Mouse (Mus musculus) neural tube, embryonic 12.5 days (tissue): ENCODE measurements around the gene Galnt15. TPM values are rescaled to one million over a fixed set of nuclear protein-coding genes. Genes with fewer than 3 reads are reported as not detected.
A peak's percentile ranks its signal among the peaks of the same experiment; 100 is the strongest.

Experiments
- ATAC-seq: fragments of 200-750 bp; cut with Nextera tagmentation; 2 replicates; pipeline ENCODE4 v1.8.0; 2017; ENCODE audit warnings: low read depth, mild to moderate bottlenecking, moderate TSS enrichment, moderate library complexity; ENCODE audit not compliant: low FRiP score
- H3K27ac ChIP-seq: fragments of 300-500 bp; sonication (generic); 2 replicates; pipeline ENCODE4 v1.5.1; 2016
- H3K27me3 ChIP-seq: fragments of 300-500 bp; sonication (generic); replicated peaks from 2 replicates; pipeline ENCODE4 v1.6.1; 2016; ENCODE audit warnings: mild to moderate bottlenecking
- H3K36me3 ChIP-seq: fragments of 300-500 bp; sonication (generic); 2 replicates; pipeline ENCODE4 v1.6.1; 2016; ENCODE audit warnings: mild to moderate bottlenecking
- H3K4me1 ChIP-seq: fragments of 300-500 bp; sonication (generic); 2 replicates; pipeline ENCODE4 v1.6.1; 2016
- H3K4me2 ChIP-seq: fragments of 300-500 bp; sonication (generic); replicated peaks from 2 replicates; pipeline ENCODE4 v1.6.1; 2016; ENCODE audit warnings: mild to moderate bottlenecking
- H3K4me3 ChIP-seq: fragments of 300-500 bp; sonication (generic); 2 replicates; pipeline ENCODE4 v1.5.1; 2016
- H3K9ac ChIP-seq: fragments of 300-500 bp; sonication (generic); 2 replicates; pipeline ENCODE4 v1.6.1; 2016; ENCODE audit warnings: mild to moderate bottlenecking
- H3K9me3 ChIP-seq: fragments of 300-500 bp; sonication (generic); 2 replicates; pipeline ENCODE4 v1.6.1; 2016; ENCODE audit warnings: mild to moderate bottlenecking
- WGBS: fragments of 180-500 bp; shearing (Covaris S2); methylation state at CpG from one replicate; pipeline ENCODE4 v1.1.7; 2016; 5-methylcytosine and 5-hydroxymethylcytosine counted together
- polyA plus RNA-seq: library from polyadenylated mRNA; unstranded; fragments of >200 nt; fragmentation: Nextera tagmentation; extraction: Ambion mirVana; gene quantifications from 2 replicates; pipeline ENCODE4 v1.2.1, GENCODE M21; 2016

Gene Galnt15
- polyA plus RNA-seq = 0.05 and 0.06 TPM in 2 replicates

DNA sequence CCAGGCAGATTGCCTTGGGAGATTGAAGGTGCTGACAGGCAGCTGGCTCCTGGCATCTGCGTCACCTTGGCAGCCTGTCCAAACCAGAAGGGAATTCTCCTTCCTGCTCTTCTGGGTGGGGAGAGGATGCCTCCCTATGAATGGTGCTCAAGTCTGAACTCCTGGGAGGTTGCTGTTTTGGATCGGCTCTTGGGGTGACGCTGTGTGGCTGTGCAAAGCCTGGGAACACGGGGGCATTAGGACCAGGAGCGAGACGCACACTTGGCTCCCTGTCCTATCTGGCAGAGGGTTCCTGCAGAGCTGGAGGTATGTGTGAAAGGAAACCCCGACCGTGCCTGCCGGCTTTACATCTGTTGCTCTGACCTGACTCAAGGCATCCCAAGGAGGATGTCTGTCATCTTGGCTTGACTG lies at the start of gene Galnt15:
TSS of gene Galnt15 (plus strand) at position 309 of the 411 bp plus-strand sequence.
- no peaks in the 10 kb centered on the region for H3K36me3 ChIP-seq
- H3K27ac ChIP-seq = no peak within 1 kb of the TSS
- no peak within 1 kb of the TSS for H3K4me3 ChIP-seq
- no peaks in the 10 kb centered on the region for H3K9me3 ChIP-seq
- no peak for ATAC-seq
- no peaks in the 10 kb centered on the region for H3K27me3 ChIP-seq
- H3K4me2 ChIP-seq = peak within 1 kb of the TSS; percentile 27; the same call in 1 of the 2 replicates
- peaks cover 9% of the 10 kb centered on the region; the same call in 1 of the 2 replicates for H3K4me1 ChIP-seq
- WGBS = 23% methylated on average over 9 of the region's 9 CpGs
- H3K9ac ChIP-seq = no peak within 1 kb of the TSS

DNA sequence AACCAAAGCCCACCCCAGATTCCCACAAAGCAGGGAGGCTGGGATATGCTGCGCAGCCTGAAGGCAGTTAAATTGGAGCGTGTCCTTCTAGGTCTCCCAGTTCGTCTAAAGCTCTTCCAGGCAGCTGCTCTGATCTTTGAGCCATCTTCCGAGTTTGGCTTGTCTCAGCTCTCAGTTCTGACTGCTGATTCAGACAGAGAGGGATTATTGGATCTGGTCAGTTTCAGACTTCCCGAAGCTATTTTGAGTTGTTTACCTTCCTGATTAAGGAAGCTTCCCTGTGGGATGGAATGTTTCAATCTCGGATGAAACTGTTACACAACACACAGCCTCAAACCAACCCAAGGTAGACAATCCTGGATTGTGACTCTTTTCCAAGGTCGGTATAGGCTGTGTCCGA lies 34.8 kb upstream of the Galnt15 start:
- no peaks in the 10 kb centered on the region for H3K36me3 ChIP-seq
- H3K9ac ChIP-seq = no peak overlapping the region
- no peak overlapping the region for H3K4me2 ChIP-seq
- no peak overlapping the region for H3K4me3 ChIP-seq
- no peaks in the 10 kb centered on the region for H3K27me3 ChIP-seq
- H3K4me1 ChIP-seq = no peaks in the 10 kb centered on the region
- no peak overlapping the region for H3K27ac ChIP-seq
- H3K9me3 ChIP-seq = no peaks in the 10 kb centered on the region
- ATAC-seq = no peak
- WGBS = 70% methylated on average over 8 of the region's 8 CpGs

DNA sequence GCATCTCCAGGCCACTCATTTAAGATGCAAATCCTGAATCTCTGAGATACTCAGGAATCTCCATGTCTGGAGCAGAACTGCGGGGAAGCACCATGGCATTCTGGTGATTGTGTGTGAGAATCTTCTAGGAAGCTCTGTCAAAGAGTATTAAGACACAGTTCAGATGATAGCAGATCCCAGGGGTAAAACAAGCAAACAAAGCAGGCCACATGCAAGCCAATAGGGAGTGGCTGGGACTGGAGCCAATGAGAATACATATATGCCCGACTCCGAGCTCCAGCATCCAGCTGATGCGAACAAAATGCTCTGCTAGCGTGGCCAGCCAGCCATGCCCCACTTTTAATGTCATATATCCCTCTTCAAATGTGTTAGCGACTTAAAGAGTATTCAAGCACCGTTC lies 27.8 kb upstream of the Galnt15 start:
- Histone ChIP-seq H3K4me3 (no peak overlapping the region), H3K4me2 (no peak overlapping the region), H3K9me3 (no peaks in the 10 kb centered on the region), H3K9ac (no peak overlapping the region), H3K27ac (no peak overlapping the region), H3K4me1 (no peaks in the 10 kb centered on the region), H3K36me3 (no peaks in the 10 kb centered on the region), H3K27me3 (no peaks in the 10 kb centered on the region)
- WGBS = 82% methylated on average over 7 of the region's 7 CpGs
- no peak for ATAC-seq

DNA sequence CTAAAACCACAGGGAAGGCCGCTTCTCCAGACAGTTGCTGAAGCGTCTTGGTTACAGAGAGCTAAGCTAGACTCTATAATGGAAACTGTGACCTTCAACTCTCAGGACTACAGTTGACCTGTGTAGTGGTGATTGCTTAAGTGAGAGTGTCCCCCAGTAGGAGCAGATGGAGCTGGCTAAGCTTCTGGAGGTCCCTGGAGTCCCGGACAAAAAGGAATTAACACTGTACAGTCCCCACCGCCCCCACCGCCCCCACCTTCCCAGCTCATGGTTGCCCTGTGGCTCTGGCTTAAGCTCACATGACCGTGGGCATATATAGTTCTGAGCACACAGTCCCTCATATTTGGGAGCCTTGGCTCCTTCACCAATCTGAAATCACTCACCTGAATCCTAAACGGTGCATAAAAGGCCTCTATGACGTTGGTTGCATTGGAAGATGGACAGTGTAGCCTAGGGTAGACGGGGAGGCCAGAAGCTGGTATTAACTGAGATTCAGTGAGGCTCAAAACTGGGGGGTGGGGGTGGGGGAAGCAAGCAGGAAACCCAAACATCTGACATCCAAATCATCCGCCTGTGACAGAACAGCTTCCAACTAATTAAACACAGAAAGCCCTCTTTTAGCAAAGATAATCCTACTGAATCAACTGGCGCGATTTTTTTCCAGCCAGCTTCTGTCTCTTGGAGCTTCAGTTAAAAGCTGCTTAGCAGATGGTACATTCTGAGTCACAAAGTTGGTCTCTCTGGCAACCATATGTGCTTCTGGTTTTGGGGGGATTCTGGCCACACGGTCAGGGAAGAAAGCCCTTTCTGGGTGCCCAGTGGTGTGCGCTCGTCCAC lies 26.1 kb upstream of the Galnt15 start:
- no peaks in the 10 kb centered on the region for H3K9me3 ChIP-seq
- H3K4me3 ChIP-seq = no peak overlapping the region
- no peaks in the 10 kb centered on the region for H3K4me1 ChIP-seq
- no peak overlapping the region for H3K27ac ChIP-seq
- H3K9ac ChIP-seq = no peak overlapping the region
- ATAC-seq = no peak
- no peaks in the 10 kb centered on the region for H3K27me3 ChIP-seq
- no peak overlapping the region for H3K4me2 ChIP-seq
- no peaks in the 10 kb centered on the region for H3K36me3 ChIP-seq
- WGBS = 84% methylated on average over 15 of the region's 15 CpGs

DNA sequence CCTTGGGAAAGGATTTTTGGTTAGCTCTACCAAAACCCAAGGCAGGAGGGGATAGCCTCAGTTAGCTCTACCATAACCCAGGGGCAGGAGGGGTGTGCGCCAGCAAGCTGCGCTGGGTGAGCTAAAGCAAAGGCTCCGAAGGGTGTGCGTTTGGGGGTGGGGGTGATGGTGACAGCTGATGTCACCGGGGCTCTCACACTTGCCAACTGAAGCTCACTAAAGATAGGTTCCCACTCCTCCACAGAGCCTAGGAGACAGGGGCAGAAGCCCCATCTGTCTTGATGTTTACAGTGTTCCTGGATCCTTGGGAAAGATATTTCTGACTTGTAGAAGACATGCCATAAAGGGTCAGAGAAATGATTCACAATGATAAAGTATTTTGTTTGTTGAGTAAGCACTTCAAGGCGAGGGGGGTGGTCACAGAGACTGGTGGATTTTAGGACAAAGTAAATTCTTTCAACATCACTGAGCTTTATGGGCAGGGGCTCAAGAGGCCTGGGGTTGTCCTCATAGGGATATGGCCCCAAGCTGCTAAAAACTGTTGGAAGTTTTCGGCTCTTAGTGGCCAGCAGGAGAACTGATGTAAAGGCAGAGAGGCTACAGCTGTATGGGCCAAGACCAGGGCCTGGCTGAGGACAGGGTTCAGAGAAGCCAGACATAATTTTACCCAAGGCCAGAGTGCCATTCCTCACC lies 24.7 kb upstream of the Galnt15 start:
- Histone ChIP-seq H3K4me1 (no peaks in the 10 kb centered on the region), H3K36me3 (no peaks in the 10 kb centered on the region), H3K27me3 (no peaks in the 10 kb centered on the region), H3K9ac (no peak overlapping the region), H3K4me2 (no peak overlapping the region), H3K4me3 (no peak overlapping the region), H3K9me3 (no peaks in the 10 kb centered on the region), H3K27ac (no peak overlapping the region)
- no peak for ATAC-seq
- 79% methylated on average over 7 of the region's 7 CpGs for WGBS

DNA sequence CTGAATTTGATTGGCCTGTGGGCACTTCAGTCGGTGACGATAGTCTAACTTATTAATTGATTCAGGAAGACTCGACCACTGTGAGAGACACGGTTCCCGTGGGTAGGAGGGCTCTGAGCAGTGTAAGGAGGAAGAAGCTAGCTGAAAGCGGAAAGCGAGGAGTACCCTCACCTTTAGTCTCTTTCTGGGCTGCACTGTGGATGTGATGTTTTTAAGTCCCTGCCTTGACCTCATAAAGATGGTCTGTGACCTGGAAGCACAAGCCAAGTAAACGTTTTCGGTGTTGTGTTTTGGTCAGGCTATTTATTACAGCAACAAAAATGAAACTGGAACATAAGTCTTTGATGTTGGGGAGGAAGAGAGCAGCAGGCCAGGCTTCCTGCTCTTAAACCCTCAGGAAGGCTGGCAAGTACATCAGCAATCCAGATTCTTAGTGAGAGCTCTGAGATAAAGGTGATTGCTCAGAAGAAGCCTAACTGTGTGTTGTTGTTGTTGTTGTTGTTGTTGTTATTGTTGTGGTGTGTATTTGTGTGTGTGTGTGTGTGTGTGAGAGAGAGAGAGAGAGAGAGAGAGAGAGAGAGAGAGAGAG lies 23.0 kb upstream of the Galnt15 start:
- ATAC-seq = no peak
- 86% methylated on average over 9 of the region's 9 CpGs for WGBS

DNA sequence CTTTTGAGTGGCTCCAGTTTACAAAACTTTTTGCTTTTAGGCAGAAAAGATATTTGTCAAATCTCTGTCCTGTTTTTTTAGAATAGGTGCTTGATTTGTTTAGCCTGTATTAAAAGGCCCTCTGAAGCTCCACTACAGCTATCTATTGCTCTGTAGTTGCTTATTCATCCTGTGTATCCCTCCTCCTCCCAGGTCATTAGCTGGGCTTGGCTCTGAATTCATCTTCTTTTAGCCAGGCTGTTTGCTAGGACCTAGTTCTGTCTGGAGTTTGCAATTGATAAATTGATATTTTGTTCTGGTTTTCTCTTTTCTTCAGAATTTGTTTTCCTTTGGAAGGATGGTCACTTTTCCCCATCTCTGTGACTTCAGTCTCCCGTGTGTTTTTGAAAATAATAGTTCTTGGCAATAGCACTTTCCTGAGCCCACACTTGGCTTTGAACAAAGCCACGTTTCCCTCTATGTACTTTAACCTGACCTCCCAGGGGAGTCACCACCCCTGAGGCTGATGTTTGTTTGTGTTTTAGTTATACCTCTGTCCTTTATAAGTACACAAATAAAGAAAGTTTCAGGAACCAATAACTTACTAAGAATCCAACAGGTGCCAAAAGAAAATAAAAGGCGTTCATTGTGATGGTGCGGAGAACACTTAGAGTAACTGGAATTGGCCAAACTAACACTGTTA lies 21.0 kb upstream of the Galnt15 start:
- Histone ChIP-seq H3K27me3 (no peaks in the 10 kb centered on the region), H3K4me1 (no peaks in the 10 kb centered on the region), H3K4me2 (no peak overlapping the region), H3K4me3 (no peak overlapping the region), H3K9me3 (no peaks in the 10 kb centered on the region), H3K36me3 (no peaks in the 10 kb centered on the region), H3K9ac (no peak overlapping the region), H3K27ac (no peak overlapping the region)
- WGBS = 90% methylated on average over 4 of the region's 4 CpGs
- no peak for ATAC-seq

More for the DNA sequence above, 23.0 kb upstream of the Galnt15 start:
- Histone ChIP-seq H3K36me3 (no peaks in the 10 kb centered on the region), H3K4me2 (no peak overlapping the region), H3K4me3 (no peak overlapping the region), H3K27ac (no peak overlapping the region), H3K9me3 (no peaks in the 10 kb centered on the region), H3K27me3 (no peaks in the 10 kb centered on the region), H3K4me1 (no peaks in the 10 kb centered on the region), H3K9ac (no peak overlapping the region)

DNA sequence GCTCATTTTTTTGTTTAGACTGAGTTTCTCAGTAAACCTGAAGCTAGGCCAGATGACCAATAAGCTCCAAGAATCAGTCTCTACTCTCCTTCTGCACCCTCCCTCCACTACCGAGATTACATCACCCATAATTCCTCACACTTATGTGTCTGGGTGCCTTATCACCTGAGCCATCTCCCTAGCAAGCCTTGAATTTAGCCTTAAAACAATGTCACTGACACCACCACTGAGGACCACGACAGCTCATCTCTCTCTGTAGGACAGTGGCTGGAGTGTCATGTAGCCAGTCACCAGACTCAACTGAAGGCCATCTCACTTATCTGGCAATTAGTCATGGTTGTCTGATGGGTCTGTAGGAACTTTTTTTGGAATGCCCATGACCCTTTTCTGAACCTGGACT lies 19.1 kb upstream of the Galnt15 start:
- H3K27ac ChIP-seq = no peak overlapping the region
- WGBS = 89% methylated on average over 2 of the region's 2 CpGs
- H3K4me1 ChIP-seq = no peaks in the 10 kb centered on the region
- no peak overlapping the region for H3K4me2 ChIP-seq
- ATAC-seq = no peak
- no peaks in the 10 kb centered on the region for H3K36me3 ChIP-seq
- no peaks in the 10 kb centered on the region for H3K9me3 ChIP-seq
- H3K9ac ChIP-seq = no peak overlapping the region
- H3K4me3 ChIP-seq = no peak overlapping the region
- no peaks in the 10 kb centered on the region for H3K27me3 ChIP-seq

DNA sequence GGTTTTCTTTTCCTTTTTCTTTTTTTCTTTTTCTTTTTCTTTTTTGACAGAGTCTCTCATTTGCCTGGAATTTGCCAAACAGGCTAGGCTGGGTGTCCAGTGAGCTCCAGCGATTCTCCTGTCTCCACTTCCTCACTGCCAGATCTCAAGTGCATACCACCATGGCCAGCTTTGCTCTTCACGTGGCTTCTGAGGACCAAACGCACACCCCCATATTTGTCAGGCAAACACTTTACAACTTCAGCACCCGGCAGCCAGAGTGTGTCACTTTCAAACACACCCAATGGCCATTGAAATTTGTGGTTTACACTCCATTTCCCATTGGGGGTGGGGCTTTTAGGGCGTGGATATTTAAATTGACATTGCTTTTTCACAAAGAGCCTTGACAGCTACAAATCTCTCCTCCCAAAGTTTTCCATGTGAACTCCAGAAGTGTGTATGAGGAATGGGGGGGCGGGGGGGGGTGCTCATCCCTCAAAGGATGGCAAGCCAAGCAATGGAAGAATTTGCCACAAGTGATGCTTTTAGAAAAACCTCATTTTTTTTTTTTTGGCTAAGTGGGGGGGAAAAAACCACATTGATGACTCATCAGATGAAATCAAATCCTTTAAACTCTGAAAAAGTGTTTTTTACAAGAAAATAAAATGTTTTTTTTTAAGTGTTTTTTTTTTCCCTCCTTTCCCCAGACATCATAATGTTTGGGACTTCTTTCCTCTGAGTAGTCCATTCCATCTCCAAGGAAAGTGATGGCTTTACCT lies 17.1 kb upstream of the Galnt15 start:
- Histone ChIP-seq H3K9ac (no peak overlapping the region), H3K27me3 (no peaks in the 10 kb centered on the region), H3K4me2 (no peak overlapping the region), H3K9me3 (no peaks in the 10 kb centered on the region), H3K36me3 (no peaks in the 10 kb centered on the region), H3K27ac (no peak overlapping the region), H3K4me1 (peaks cover 5% of the 10 kb centered on the region), H3K4me3 (no peak overlapping the region)
- ATAC-seq = no peak
- 41% methylated on average over 6 of the region's 6 CpGs for WGBS

DNA sequence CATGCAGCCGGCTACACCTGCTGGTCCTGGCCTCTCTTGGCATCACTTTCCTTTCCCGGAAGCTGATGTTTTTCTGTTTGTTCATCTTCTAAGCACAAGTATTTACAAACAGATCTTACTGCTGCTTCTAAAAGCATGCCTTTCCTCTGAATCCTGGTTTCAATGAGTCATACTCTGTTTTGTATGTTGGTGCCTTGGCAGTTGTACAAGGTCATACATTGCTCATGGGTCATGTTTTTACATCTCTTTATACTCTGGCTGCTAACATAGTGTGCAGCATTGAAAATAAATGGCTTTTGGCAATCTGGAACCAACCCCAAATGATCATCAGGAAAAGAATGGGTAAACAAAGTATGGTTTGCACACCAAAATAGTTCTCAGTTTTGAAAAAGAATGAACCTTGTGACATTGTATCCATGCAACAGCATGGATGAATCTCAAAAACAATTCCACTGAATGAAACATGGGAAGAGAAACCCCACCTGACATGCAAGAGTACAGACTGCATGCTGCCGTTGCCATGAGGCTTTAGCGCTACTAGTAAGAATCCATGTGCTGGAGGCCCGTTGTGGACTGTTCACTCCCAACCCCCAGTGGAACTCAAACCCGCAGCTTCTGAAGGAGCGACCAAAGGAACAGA lies 13.5 kb upstream of the Galnt15 start:
- H3K4me3 ChIP-seq = no peak overlapping the region
- H3K36me3 ChIP-seq = no peaks in the 10 kb centered on the region
- H3K4me2 ChIP-seq = no peak overlapping the region
- no peak overlapping the region for H3K9ac ChIP-seq
- peaks cover 12% of the 10 kb centered on the region for H3K4me1 ChIP-seq
- H3K27ac ChIP-seq = no peak overlapping the region
- no peaks in the 10 kb centered on the region for H3K9me3 ChIP-seq
- no peak for ATAC-seq
- no peaks in the 10 kb centered on the region for H3K27me3 ChIP-seq
- 89% methylated on average over 7 of the region's 7 CpGs for WGBS

DNA sequence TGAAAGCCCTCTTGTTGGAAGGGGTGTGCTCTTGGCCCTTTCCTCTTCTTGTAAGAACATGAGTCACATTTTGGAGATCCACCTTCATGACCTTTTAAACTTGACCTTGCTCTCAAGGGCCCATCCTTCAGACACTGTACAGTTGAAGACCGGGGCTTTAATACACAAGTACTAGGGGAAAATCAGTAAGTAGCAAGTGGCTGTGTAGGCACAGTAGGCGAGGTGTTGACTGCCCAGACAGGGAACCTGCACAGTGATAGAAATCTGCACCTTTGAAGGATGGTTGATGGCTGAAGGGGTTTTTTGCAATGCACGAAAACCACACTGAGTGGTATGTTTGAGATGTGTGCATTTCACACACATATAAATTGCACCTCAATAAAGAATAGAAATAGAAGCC lies 12.3 kb upstream of the Galnt15 start:
- Histone ChIP-seq H3K4me2 (peak overlapping the region; percentile 36; the same call in 1 of the 2 replicates), H3K27ac (no peak overlapping the region), H3K27me3 (no peaks in the 10 kb centered on the region), H3K9ac (0 out of 2 replicates have a peak overlapping the region, but pooled peaks have one; percentile 4), H3K9me3 (no peaks in the 10 kb centered on the region), H3K4me3 (no peak overlapping the region), H3K4me1 (peaks cover 12% of the 10 kb centered on the region), H3K36me3 (no peaks in the 10 kb centered on the region)
- WGBS = 83% methylated on average over 3 of the region's 3 CpGs
- no peak for ATAC-seq
